Mouse (Mus musculus): Measurements from ENCODE around the gene Olfr738. TPM values are rescaled to one million over a fixed set of nuclear protein-coding genes. Genes with fewer than 3 reads are reported as not detected.

Gene Olfr738
- polyA plus RNA-seq (2012; rRNA removed): not detected in 2 replicates

GRCm38 (mm10) chr14:50407268-50407667, at the start of gene Olfr738:
Olfr738 (plus strand) TSS chr14:50407568.

GRCm38 (mm10) chr14:50357593-50357992, 49.8 kb upstream of the Olfr738 start, which contains the start of gene Tlr11:
Tlr11 (plus strand) TSS chr14:50357914.

GRCm38 (mm10) chr14:50380863-50381262, 26.5 kb upstream of the Olfr738 start, which contains the start of gene Olfr736:
Olfr736 (plus strand) TSS chr14:50381163.

GRCm38 (mm10) chr14:50418326-50418725, 11.0 kb downstream of the Olfr738 start, which contains the start of gene Olfr739:
Olfr739 (plus strand) TSS chr14:50418626.

GRCm38 (mm10) chr14:50445245-50445644, 37.9 kb downstream of the Olfr738 start, which contains the start of gene Olfr740:
Olfr740 (plus strand) TSS chr14:50445545.

Other genes starting within 250 kb of the Olfr738 start
- not detected in 2 replicates for gene Olfr730, start 219.4 kb upstream of the Olfr738 start, polyA plus RNA-seq (2012; rRNA removed)
- not detected in 2 replicates for gene Olfr731, start 165.7 kb upstream of the Olfr738 start, polyA plus RNA-seq (2012; rRNA removed)
- not detected in 2 replicates for gene Olfr732, start 123.4 kb upstream of the Olfr738 start, polyA plus RNA-seq (2012; rRNA removed)
- not detected in 2 replicates for gene Olfr733, start 106.0 kb upstream of the Olfr738 start, polyA plus RNA-seq (2012; rRNA removed)
- gene Olfr734, start 80.8 kb upstream of the Olfr738 start, polyA plus RNA-seq (2012; rRNA removed): not detected in 2 replicates
- not detected in 2 replicates for gene Olfr735, start 58.7 kb upstream of the Olfr738 start, polyA plus RNA-seq (2012; rRNA removed)
- gene Tlr11, start 49.7 kb upstream of the Olfr738 start, polyA plus RNA-seq (2012; rRNA removed): 0.02 TPM in 2 replicates
- gene Olfr736, start 26.4 kb upstream of the Olfr738 start, polyA plus RNA-seq (2012; rRNA removed): not detected in 2 replicates
- not detected in 2 replicates for gene Olfr739, start 11.1 kb downstream of the Olfr738 start, polyA plus RNA-seq (2012; rRNA removed)
- not detected in 2 replicates for gene Olfr740, start 38.0 kb downstream of the Olfr738 start, polyA plus RNA-seq (2012; rRNA removed)
- gene Olfr741, start 65.2 kb downstream of the Olfr738 start, polyA plus RNA-seq (2012; rRNA removed): not detected in 2 replicates
- gene Olfr742, start 96.0 kb downstream of the Olfr738 start, polyA plus RNA-seq (2012; rRNA removed): not detected in 2 replicates
- not detected in 2 replicates for gene Olfr743, start 114.3 kb downstream of the Olfr738 start, polyA plus RNA-seq (2012; rRNA removed)
- gene Olfr744, start 207.3 kb downstream of the Olfr738 start, polyA plus RNA-seq (2012; rRNA removed): not detected in 2 replicates
- gene Olfr745, start 231.8 kb downstream of the Olfr738 start, polyA plus RNA-seq (2012; rRNA removed): not detected in 2 replicates
- gene Olfr746, start 239.5 kb downstream of the Olfr738 start, polyA plus RNA-seq (2012; rRNA removed): not detected in 2 replicates

All from stomach, adult 2 months (tissue).